Mouse (Mus musculus): ENCODE measurements around the gene Scmh1.

Scmh1 gene

GRCm38 (mm10) chr4:120556592-120556991 is 151.5 kb downstream of the Scmh1 start:
- DNase-seq = no peak

DNA sequence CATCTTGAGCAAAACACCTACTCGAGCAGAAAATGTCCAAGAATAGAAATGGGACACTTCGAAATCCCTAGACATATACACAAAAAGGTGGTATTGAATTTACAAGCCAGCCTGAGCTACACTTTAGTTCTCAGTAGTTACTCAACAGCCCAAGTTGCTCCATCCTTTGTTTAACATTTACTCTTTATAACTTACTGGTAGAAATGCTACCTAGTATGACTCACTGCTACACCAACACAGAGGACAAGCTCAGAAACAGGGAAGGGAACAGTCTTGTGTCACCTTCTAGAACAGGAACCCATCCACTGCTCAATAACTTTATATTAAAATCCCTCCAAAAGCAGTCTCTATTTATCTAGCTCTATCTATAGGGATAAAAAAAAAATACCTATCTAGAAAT is 160.6 kb downstream of the Scmh1 start:
- peak; percentile 40 for DNase-seq

DNA sequence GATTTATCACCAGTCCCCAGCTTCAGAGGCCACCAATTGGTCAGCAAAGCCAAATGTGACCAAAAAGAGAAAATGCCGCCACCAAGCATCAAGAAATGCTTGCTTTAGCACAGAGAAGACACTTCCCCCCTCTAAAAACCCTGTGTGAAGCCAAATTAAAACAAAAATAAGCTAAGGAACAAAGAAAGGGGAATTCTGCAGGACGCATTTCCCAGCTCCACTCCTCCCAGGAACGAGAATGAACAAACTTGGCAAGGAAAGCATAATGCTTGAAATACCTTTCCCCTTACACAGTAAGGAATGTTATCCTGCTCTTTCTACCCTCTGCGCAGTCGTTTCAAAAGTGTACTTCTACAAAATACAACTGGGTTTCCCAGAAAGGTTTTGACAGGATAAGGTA is 162.9 kb downstream of the Scmh1 start:
- DNase-seq = peak; percentile 44

- peak; percentile 69 for DNase-seq
These were observed 163.9 kb downstream of the Scmh1 start for GRCm38 (mm10) chr4:120569025-120569424.

DNA sequence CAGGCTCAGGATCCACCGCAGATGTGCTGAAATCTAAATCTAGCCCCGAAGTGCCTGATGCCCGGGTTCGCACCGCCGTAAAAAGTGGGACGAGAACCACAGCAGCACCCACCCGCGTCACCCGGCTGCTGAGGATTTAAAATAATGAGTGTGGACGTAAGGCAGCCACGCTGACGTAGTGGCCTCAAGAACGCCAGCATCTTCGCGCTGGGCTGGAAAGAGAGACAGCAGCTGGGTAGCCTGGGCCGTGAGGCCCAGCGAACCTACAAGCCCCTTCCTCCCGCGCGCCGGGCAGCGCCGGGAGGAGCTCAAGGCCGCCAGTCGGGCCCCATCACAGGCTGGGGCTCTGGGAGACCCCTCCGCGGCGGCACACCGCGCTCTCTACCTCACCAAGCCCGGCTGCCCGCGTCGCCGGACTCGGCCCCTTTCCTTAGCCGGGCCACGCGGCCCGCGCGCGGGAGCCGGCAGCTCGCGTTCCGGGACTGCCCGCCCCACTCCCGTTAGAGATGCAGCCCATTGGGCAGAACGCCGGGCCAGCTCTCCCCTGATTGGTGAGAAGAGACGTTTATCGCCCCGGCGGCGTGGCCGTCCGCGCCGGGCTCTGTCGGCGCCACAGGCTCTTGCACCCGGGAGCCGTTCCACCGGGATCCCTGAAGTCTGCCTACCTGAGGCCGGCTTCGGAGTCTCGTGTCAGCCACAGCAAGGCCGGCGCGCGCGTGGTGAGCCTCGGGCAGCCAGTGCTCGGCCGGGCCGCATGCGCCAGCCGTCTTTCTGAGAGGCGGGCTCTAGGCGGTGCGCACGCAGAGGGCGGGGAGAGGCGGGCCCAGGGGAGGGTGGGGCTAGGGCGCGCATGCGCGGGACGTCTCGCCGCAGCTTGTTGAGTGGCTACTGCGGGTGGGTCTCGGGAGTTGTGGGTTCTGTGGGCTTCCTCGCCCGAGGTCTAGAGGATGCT is 164.7 kb downstream of the Scmh1 start, which contains the start of gene Ctps:
Gene Ctps, minus strand, starts transcription at position 791 of the 952 bp plus-strand sequence.
- DNase-seq = peak; percentile 95

DNA sequence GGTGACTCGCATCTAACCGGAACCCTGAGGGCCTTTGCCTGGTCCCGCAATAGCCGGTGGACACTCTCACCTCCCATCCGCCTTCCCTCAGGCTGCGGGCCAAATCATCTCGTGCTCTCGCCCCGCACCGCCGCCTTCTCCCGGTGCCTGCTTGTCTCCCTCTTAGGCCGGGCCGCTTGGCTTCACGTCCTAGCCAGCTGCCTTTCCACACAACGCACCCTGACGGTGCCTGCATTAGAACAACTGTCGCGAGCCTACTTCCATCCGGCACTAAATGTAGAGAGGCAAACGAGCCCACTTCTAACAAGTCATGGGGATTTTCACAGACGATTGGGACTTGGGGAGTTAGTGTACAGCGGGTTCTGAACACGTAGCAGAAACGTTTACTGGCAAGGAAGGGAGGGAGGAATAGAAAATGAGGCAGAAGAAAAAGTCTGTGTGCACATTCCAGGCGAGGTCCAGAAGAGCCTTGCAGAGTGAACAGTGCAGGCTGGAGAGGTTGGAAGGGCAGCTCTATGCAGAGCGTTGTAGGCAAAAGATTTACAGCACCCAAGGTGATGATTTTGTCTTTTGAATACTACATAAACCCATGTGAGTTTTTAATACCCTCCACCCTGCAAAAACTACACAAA is 165.5 kb downstream of the Scmh1 start:
- DNase-seq = no peak

DNA sequence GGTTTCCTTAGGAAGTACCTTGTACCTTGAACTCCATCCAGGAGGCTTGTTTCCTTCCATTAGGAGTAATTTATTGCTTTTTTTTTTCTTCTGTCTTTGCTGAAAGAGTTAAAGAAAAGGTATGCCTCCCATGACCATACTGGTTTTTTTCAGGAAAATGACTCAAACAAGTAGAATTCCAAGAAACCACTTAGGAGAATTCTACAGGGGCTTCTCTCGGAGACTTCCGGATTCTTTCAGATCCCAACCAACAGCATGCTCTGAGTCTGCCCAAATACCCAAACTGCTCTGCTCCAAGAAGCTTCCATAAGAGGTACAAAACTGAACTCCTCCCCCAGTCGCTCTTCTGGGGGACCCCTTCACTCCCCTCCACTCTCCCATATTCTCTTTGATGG is 166.0 kb downstream of the Scmh1 start:
- DNase-seq = peak; percentile 52

DNA sequence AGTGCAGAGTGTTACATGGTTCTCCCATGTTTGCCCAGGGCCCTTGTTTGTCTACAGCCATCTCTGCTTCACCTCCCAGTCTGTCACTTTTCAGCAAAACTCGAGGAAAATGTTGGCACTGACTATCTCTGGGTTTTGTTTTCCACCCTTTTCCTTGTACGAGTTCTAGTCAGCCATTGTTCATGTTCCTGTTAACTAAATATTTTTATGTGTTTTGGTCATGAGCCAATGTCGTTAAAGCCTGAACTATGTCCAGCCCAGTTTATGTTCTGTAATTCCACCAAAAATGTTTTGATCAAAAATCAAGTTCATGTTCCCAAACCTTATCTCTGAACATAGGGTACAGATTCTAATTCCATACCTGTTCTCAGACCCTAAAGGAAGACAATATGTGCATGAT is 166.6 kb downstream of the Scmh1 start:
- no peak for DNase-seq
